Mouse (Mus musculus): ENCODE data around the gene Tcea2. TPM values are rescaled to one million over a fixed set of nuclear protein-coding genes. Genes with fewer than 3 reads are reported as not detected.

Gene Tcea2
- 4.5 and 5.0 TPM in 2 replicates for polyA plus RNA-seq (2012; rRNA removed)

- DNase-seq (ENCODE audit: low read depth, low spot score) = no peak
- WGBS = under 1% methylated on average over 68 of the region's 69 CpGs
These were observed at the start of gene Tcea2 for GRCm38 (mm10) chr2:181679951-181680715. Gene Tcea2, plus strand, starts transcription at chr2:181680310.

DNA sequence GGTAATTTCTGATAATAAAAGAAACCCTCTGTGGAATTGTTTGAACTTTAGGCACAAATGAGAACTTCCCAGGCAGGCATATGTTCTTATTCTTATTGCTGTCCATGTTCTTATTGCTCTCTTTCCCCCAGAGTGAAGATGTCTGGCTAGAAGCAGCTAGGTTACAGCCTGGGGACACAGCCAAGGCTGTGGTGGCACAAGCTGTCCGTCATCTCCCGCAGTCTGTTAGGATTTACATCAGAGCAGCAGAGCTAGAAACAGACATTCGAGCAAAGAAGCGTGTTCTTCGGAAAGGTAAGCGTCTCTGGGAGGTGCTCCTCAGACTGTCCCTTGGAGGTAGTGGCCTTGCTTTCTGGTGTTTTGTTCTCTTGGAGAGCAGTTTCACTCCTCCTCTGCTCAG lies 47.5 kb upstream of the Tcea2 start:
- WGBS = 95% methylated on average over 6 of the region's 6 CpGs

GRCm38 (mm10) chr2:181635865-181636264 lies 44.2 kb upstream of the Tcea2 start:
- DNase-seq (ENCODE audit: low read depth, low spot score) = no peak

More for the DNA sequence above, 47.5 kb upstream of the Tcea2 start:
- DNase-seq (ENCODE audit: low read depth, low spot score) = no peak

DNA sequence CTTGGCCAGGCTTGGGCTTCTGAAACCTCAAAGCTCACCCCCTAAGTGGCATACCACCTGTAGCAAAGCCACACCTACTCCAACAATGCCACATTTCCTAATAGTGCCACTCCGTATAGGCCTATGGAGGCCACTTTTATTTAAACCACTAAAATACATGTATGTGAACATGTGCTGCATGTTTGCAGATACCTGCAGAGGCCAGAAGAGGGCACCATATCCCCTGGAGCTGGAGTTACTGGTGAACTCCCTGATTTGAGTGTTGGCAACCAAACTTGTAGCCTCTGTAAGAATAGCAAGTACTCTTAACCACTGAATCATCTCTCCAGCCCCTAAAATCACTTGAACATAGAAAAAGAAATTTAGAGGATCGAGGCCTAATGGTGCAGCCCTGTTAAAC lies 35.7 kb upstream of the Tcea2 start:
- WGBS = 92% methylated on average over 2 of the region's 2 CpGs
- DNase-seq (ENCODE audit: low read depth, low spot score) = no peak

More at GRCm38 (mm10) chr2:181635865-181636264, 44.2 kb upstream of the Tcea2 start:
- 88% methylated on average over 3 of the region's 3 CpGs for WGBS

DNA sequence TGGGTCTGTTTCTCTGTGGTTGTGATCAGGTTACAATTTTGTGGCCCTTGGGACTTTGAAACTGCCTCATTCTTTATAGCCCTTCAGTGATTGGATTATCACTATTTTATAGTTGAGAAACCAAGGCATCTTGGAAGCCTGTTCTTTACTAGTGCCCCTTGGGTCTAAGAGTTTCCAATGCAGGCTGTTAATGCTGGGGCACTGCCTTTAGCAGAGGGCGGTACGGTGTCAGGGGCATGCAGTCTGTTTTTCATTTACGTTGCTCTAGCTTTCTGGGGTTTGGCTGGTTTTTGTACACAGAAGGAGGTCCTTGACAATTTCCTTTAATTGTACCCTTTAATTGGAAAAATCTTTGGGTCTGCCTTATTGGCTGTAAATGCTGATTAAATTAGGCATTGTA lies 34.4 kb upstream of the Tcea2 start:
- 91% methylated on average over 3 of the region's 3 CpGs for WGBS
- DNase-seq (ENCODE audit: low read depth, low spot score) = no peak

- WGBS = 41% methylated on average over 6 of the region's 6 CpGs
- peak; percentile 38 for DNase-seq (ENCODE audit: low read depth, low spot score)
These were observed 33.3 kb upstream of the Tcea2 start for GRCm38 (mm10) chr2:181646626-181647472.

GRCm38 (mm10) chr2:181648926-181649325 lies 31.2 kb upstream of the Tcea2 start:
- no peak for DNase-seq (ENCODE audit: low read depth, low spot score)
- WGBS = 93% methylated on average over 10 of the region's 10 CpGs

DNA sequence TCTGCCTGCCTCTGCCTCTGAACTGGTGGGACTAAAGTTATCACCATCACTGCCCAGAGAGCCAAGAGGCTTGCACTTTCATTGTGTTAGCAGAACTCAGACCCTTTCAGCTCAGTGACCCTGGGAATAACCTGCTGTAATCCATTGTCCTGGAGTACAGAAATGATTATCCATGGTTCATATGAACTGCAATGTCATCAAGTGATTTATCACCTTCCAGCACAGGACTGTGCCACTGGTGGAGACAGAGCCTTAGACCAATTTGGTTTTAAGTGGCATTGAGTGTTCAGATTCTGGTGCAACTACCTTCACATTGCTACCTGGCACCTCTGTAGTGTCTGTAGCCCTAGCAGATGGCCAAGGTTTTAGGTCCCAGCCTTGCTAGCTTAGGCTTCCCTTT lies 27.0 kb upstream of the Tcea2 start:
- DNase-seq (ENCODE audit: low read depth, low spot score) = no peak

DNA sequence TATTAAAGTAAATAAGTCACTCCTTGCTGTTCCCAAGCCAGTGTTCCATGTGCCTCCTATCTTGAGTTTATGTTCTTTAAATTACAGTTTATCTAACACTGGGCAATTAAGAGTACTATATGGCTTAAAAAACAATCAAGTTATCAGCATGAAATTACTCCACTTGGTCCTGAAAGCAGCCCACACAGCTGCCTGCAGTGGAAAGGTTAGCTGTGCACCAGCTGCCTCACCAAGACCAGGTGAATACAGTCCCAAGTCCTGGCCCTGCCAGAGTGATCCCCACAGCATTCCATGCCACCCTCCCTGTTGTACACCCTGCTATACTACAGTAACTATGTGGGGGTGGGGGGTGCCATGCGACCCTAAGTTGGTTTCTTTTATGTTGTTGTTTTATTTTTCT lies 26.6 kb upstream of the Tcea2 start:
- DNase-seq (ENCODE audit: low read depth, low spot score) = peak; percentile 11
- 33% methylated on average over 1 of the region's 1 CpGs for WGBS

DNA sequence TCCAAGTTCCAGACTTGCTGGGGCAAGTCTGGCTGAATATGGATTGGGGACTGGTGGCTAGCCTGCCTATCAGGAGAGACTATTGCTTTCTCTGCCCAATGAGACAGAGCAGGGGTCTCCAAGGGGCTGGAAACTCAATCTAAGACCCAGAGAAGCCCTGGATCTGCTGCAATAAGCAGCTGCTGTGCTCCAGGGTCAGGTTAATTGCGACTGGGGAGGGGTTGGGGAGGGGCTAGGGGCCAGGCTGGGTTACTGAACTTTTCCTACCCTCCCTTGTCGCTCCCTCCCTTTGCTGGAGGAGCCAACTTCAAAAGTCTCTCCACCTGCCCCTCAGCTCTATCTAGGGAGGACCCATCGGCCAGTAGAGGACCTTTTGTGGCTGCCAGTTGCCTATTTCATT lies 23.4 kb upstream of the Tcea2 start, which contains the start of gene Gm29797:
TSS of gene Gm29797 (plus strand) at position 301 of the 400 bp plus-strand sequence.
- no peak for DNase-seq (ENCODE audit: low read depth, low spot score)
- 89% methylated on average over 3 of the region's 3 CpGs for WGBS

DNA sequence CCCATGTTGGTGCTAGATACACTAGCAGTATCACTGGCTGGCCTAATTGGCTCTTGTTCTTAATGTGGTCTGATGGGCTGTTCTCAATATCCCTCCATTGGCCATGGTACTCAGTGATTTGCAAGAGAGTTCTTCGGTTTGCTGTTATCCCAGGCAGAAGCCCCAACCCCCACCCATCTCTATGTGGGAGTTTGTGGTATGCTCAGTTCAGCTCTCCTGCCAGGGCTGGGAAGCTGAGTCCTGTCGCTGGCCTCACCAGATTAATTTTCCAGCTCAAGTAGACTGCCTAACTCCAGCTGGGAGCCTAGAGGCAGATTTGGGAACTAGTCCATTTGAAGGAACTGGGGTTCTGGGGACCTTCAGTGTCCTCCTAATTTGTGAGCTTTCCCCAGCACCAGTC lies 22.7 kb upstream of the Tcea2 start:
- 85% methylated on average over 2 of the region's 2 CpGs for WGBS
- no peak for DNase-seq (ENCODE audit: low read depth, low spot score)

DNA sequence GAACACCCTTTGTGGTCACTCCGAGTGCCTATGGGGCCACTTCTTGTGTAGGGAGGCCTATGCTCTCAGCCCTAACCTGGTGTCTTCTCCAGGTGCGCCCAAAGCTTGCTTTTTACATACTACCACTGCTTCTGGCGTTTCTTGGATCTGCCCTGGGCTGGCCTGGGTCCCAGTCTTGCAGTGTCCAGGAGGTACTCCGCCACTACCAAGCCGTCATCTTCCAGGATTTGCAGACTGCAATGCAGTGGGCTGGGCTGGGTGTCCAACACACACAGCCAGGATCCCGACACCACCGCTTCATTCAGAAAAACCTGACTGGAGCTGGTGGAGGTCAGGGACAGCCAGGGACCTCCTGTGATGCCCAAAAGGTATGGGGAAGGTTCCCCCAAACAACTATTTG lies 21.6 kb upstream of the Tcea2 start:
- WGBS = 90% methylated on average over 7 of the region's 7 CpGs
- no peak for DNase-seq (ENCODE audit: low read depth, low spot score)

DNA sequence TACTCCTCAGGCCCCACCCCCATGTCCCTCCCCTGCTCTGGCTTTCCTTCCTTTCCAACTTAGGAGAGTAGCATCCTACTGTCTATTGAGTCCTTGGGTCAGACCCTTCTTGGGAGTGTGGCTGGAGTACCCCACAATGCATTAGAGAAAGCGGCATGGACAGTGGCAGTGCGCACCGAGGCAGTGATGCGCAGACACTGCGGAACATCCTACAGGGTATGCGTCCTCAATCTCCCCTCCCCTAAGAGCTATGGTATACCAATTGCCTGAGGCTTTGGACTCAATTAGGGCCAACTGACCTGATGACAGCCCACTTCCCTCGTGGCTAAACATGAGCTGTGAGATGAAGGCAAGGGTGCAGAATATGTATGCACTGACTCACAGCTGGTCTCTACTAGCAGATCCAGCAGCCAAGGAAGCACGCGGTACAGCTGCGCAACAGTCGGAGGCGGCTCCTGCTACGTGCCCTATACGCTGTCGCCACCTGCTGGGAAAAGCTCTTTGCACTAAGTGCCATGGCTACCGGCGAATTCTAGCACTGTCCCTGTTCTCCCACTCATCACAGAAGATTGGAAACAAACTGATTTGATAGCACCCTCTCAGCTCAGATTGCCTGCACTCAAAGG lies 21.1 kb upstream of the Tcea2 start:
- 36% methylated on average over 17 of the region's 17 CpGs for WGBS
- DNase-seq (ENCODE audit: low read depth, low spot score) = no peak

GRCm38 (mm10) chr2:181659609-181660055 lies 20.5 kb upstream of the Tcea2 start:
- no peak for DNase-seq (ENCODE audit: low read depth, low spot score)
- WGBS = 16% methylated on average over 9 of the region's 9 CpGs

- WGBS = 91% methylated on average over 3 of the region's 3 CpGs
- no peak for DNase-seq (ENCODE audit: low read depth, low spot score)
These were observed 17.4 kb upstream of the Tcea2 start for GRCm38 (mm10) chr2:181662620-181663297.

- no peak for DNase-seq (ENCODE audit: low read depth, low spot score)
- WGBS = 32% methylated on average over 4 of the region's 4 CpGs
These were observed 16.8 kb upstream of the Tcea2 start for GRCm38 (mm10) chr2:181663298-181663630.

DNA sequence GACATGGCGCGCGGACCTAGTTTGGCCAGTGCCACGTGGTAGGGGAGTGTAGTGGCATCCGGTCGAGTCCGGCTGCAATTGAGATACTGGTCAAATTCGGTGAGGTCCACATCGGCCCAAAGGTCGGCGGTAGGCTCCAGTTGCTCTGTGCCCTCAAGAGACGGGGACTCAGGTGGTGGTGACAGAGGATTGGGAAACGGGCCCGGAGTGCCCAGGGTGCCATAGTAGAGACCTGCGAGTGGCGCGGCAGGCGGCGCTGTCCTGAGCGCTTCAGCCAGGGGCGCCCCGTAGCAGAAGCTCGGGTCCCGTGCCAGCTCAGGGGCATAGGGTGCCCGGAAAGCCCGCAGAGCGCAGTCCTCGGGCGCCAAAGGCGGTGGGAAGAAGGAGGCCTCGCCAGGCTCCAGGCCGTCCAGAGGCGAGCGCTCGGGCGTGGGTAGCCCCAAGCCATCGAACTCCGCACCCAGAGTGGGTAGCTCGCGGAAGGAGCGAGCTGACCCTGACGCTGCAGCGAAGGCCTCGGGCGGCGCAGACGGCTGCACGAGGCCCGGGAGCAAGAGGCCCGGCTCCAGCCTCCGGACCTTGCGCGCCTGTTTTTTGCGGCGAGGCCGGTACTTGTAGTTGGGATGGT lies 9.7 kb upstream of the Tcea2 start:
- DNase-seq (ENCODE audit: low read depth, low spot score) = no peak
- 11% methylated on average over 56 of the region's 56 CpGs for WGBS

DNA sequence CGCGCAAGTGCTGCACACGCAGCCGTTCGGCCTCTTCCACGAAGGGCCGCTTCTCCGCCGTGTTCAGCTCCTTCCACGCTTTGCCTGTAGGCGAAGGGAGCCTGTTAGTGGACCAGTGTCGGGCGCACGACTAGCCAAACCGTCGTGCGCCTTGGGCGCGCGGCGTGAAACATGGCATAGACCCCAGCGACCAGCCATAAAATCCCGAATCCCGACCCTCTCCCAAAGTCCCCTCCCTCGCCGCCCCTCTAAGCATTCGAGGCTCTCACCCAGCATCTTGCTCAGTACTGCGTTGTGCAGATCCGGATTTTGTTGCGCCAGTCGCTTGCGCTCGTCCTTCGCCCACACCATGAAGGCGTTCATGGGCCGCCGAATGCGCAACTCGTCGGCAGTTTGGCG lies 9.2 kb upstream of the Tcea2 start:
- DNase-seq (ENCODE audit: low read depth, low spot score) = no peak
- WGBS = 2% methylated on average over 41 of the region's 41 CpGs

GRCm38 (mm10) chr2:181671326-181671725 lies 8.8 kb upstream of the Tcea2 start, which contains the start of gene Sox18:
Gene Sox18, minus strand, starts transcription at chr2:181671640.
- no peak for DNase-seq (ENCODE audit: low read depth, low spot score)
- WGBS = 2% methylated on average over 43 of the region's 43 CpGs

All from large intestine, adult 2 months (tissue).